Mouse (Mus musculus): ENCODE results near the gene Klhl11. TPM values are rescaled to one million over a fixed set of nuclear protein-coding genes. Genes with fewer than 3 reads are reported as not detected.

Gene Klhl11
- total RNA-seq, 1 experiment: 43.3 TPM

DNA sequence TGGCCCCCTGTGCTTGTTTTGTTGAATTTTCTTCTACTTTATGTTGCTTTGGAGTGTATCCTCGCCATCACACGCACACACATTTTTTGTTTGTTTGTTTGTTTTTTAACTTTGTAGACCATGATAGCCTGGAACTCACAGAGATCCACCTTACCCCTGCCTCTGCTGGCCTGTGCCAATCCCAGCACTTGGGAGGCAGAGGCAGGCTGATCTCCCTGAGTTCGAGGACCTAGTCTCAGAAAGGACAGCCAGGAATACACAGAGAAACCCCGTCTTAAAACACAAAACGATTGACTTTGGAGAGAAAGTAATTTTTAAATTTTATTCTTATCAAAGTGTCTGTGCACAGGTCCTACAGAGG, 374 bp upstream of the Klhl11 start:
- TF ChIP-seq MAFK (IDR thresholded peaks at IDR 0.05; ENCODE audit: insufficient read depth, low read depth, low read length) (no peak), HCFC1 (IDR thresholded peaks at IDR 0.05; ENCODE audit: borderline replicate concordance, insufficient read depth, low read length) (no peak), ZNF384 (IDR thresholded peaks at IDR 0.05; ENCODE audit: low read depth, low read length) (no peak), ZC3H11A (IDR thresholded peaks at IDR 0.05; ENCODE audit: borderline replicate concordance, low read depth, low read length) (no peak)
- Histone ChIP-seq H3K4me3 (ENCODE audit: insufficient read depth in 1 of 2, low read depth in 1 of 2, low read length in 2 of 2, poor library complexity in 1 of 2, severe bottlenecking in 1 of 2) (peak overlapping the region in 1 of 2 experiments; percentile 47; a peak in 2 of 4 replicates), H3K27ac (ENCODE audit: insufficient read depth, low read depth, low read length, poor library complexity, severe bottlenecking) (no peak overlapping the region), H3K9me3 (ENCODE audit: control insufficient read depth, insufficient read depth, low read depth, low read length) (no peaks in the 10 kb centered on the region), H3K9ac (ENCODE audit: insufficient read depth, low read depth, low read length, poor library complexity, severe bottlenecking) (no peak overlapping the region), H3K36me3 (ENCODE audit: control insufficient read depth, insufficient read depth, low read length, poor library complexity, severe bottlenecking) (peaks cover 6% of the 10 kb centered on the region), H3K4me1 (ENCODE audit: control insufficient read depth in 2 of 2, insufficient read depth in 2 of 2, low read length in 2 of 2, poor library complexity in 1 of 2) (peaks cover 0 to 2% of the 10 kb centered on the region in 2 experiments; a peak in 1 of 4 replicates)
- in situ Hi-C loops (cut with MboI; ENCODE audit: low sequenced_read_pairs in 2 of 2, unreplicated experiment in 2 of 2): no loop called here
- DNase-seq (ENCODE audit: low read depth, low spot score): no peak

DNA sequence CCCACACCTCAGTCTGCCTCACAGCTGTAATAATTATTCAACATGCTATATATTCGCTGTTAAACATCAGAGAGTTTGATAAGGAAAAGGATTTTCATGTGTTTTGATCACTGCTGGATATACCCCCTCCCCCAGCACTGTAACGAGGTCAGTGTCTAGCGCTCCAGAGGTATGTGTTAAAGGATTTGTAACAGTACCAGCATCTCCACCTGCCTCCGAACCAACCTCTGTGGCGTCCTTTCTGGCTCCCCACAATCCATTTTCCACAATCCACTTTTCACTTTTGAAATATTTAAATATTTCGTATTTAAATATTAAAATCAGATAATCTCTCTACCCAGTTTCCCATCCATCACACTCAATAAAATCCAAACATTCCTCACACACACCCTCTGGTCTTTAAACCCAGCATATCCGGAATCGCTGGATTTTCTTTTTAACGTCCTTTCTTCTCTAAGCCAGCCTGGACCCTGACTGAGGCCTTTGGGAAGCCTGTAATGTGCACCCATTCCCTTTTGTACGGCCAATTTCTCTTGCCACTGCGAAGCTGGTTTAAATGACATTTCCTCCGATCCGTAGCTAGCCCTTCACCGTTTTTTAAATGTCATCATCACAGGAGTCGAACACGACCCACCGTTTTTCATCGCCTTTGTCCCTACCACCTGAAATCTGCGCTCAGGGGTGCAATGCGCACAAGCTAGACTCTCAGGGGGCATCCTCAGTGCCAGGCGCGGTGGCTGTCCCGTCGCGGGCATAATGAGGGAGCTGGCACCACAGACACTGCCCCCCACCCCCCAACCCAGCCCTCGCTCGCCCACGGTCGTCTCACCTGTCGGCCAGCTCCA, 967 bp downstream of the Klhl11 start:
- H3K27ac ChIP-seq (ENCODE audit: insufficient read depth, low read depth, low read length, poor library complexity, severe bottlenecking): no peak overlapping the region
- H3K9me3 ChIP-seq (ENCODE audit: control insufficient read depth, insufficient read depth, low read depth, low read length): no peaks in the 10 kb centered on the region
- peaks cover 0 to 2% of the 10 kb centered on the region in 2 experiments; a peak in 1 of 4 replicates for H3K4me1 ChIP-seq (ENCODE audit: control insufficient read depth in 2 of 2, insufficient read depth in 2 of 2, low read length in 2 of 2, poor library complexity in 1 of 2)
- in situ Hi-C loops (cut with MboI; ENCODE audit: low sequenced_read_pairs in 2 of 2, unreplicated experiment in 2 of 2): no loop called here
- no peak for TF ChIP-seq ZC3H11A (IDR thresholded peaks at IDR 0.05; ENCODE audit: borderline replicate concordance, low read depth, low read length)
- TF ChIP-seq CHD2 (IDR thresholded peaks at IDR 0.05; ENCODE audit: low read depth, low read length): no peak
- TF ChIP-seq MAFK (IDR thresholded peaks at IDR 0.05; ENCODE audit: insufficient read depth, low read depth, low read length): no peak
- TF ChIP-seq HCFC1 (IDR thresholded peaks at IDR 0.05; ENCODE audit: borderline replicate concordance, insufficient read depth, low read length): no peak
- TF ChIP-seq ZNF384 (IDR thresholded peaks at IDR 0.05; ENCODE audit: low read depth, low read length): no peak
- DNase-seq (ENCODE audit: low read depth, low spot score): no peak
- H3K4me3 ChIP-seq (ENCODE audit: insufficient read depth in 1 of 2, low read depth in 1 of 2, low read length in 2 of 2, poor library complexity in 1 of 2, severe bottlenecking in 1 of 2): peak overlapping the region; percentile 90 to 98
- H3K9ac ChIP-seq (ENCODE audit: insufficient read depth, low read depth, low read length, poor library complexity, severe bottlenecking): peak overlapping the region; percentile 90
- H3K36me3 ChIP-seq (ENCODE audit: control insufficient read depth, insufficient read depth, low read length, poor library complexity, severe bottlenecking): peaks cover 3% of the 10 kb centered on the region; the same call in 1 of the 2 replicates

DNA sequence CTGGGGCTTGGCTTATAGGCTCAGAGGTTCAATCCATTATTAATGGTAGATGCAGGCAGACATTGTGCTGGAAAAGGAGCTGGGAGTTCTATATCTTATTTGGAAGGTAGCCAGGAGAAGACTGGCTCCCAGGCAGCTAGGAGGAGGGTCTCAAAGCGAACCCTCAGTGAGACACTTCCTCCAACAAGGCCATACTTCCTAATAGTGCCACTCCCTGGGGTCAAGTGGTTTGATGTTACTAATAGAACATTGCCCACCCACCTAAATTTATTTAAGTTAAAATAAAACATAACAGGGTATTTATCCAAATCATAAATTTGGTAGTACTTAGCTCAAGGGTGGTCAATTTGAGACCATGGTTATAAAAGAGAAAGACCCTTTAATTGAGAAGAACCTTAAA, 6.7 kb downstream of the Klhl11 start:
- H3K9ac ChIP-seq (ENCODE audit: insufficient read depth, low read depth, low read length, poor library complexity, severe bottlenecking): no peak overlapping the region
- peaks cover 13% of the 10 kb centered on the region; the same call in 1 of the 2 replicates for H3K36me3 ChIP-seq (ENCODE audit: control insufficient read depth, insufficient read depth, low read length, poor library complexity, severe bottlenecking)
- no peak overlapping the region for H3K4me3 ChIP-seq (ENCODE audit: insufficient read depth in 1 of 2, low read depth in 1 of 2, low read length in 2 of 2, poor library complexity in 1 of 2, severe bottlenecking in 1 of 2)
- H3K9me3 ChIP-seq (ENCODE audit: control insufficient read depth, insufficient read depth, low read depth, low read length): no peaks in the 10 kb centered on the region
- no peak overlapping the region for H3K27ac ChIP-seq (ENCODE audit: insufficient read depth, low read depth, low read length, poor library complexity, severe bottlenecking)
- no peak for DNase-seq (ENCODE audit: low read depth, low spot score)
- peaks cover 0 to under 1% of the 10 kb centered on the region in 2 experiments; a peak in 1 of 4 replicates for H3K4me1 ChIP-seq (ENCODE audit: control insufficient read depth in 2 of 2, insufficient read depth in 2 of 2, low read length in 2 of 2, poor library complexity in 1 of 2)
- in situ Hi-C loops (cut with MboI; ENCODE audit: low sequenced_read_pairs in 2 of 2, unreplicated experiment in 2 of 2): no loop called here
- no peak for TF ChIP-seq ZNF384 (IDR thresholded peaks at IDR 0.05; ENCODE audit: low read depth, low read length)
- TF ChIP-seq HCFC1 (IDR thresholded peaks at IDR 0.05; ENCODE audit: borderline replicate concordance, insufficient read depth, low read length): no peak
- TF ChIP-seq ZC3H11A (IDR thresholded peaks at IDR 0.05; ENCODE audit: borderline replicate concordance, low read depth, low read length): no peak
- no peak for TF ChIP-seq CHD2 (IDR thresholded peaks at IDR 0.05; ENCODE audit: low read depth, low read length)
- TF ChIP-seq MAFK (IDR thresholded peaks at IDR 0.05; ENCODE audit: insufficient read depth, low read depth, low read length): no peak

DNA sequence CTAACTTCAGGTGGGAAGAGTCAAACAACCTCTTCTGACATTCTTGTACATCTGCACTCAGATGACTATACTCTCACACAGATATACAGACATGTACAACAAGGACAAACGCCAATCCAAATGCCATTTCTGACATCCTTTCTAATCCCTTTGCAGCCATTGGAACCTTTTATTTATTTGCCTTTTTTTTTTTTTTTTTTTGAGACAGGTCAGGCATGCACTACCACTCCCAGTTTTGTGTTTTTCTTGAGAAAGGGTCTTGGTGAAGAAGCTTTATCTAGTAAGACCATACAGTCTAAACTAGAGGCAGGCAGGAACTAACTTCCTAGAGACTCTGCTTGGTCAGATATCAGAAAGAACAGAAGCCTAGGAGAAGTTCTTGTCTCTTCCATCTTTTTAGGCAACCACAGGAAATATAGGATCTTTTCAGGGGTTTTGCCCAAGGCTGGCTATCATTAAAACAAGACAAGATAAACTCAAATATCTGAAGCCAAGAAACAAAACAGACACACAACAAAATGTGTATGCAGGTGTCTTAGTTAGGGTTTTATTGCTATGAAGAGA, 7.2 kb downstream of the Klhl11 start:
- Histone ChIP-seq H3K27ac (ENCODE audit: insufficient read depth, low read depth, low read length, poor library complexity, severe bottlenecking) (no peak overlapping the region), H3K4me1 (ENCODE audit: control insufficient read depth in 2 of 2, insufficient read depth in 2 of 2, low read length in 2 of 2, poor library complexity in 1 of 2) (no peaks in the 10 kb centered on the region), H3K9ac (ENCODE audit: insufficient read depth, low read depth, low read length, poor library complexity, severe bottlenecking) (no peak overlapping the region), H3K4me3 (ENCODE audit: insufficient read depth in 1 of 2, low read depth in 1 of 2, low read length in 2 of 2, poor library complexity in 1 of 2, severe bottlenecking in 1 of 2) (no peak overlapping the region), H3K36me3 (ENCODE audit: control insufficient read depth, insufficient read depth, low read length, poor library complexity, severe bottlenecking) (peaks cover 13% of the 10 kb centered on the region; the same call in 1 of the 2 replicates), H3K9me3 (ENCODE audit: control insufficient read depth, insufficient read depth, low read depth, low read length) (no peaks in the 10 kb centered on the region)
- DNase-seq (ENCODE audit: low read depth, low spot score): no peak
- in situ Hi-C loops (cut with MboI; ENCODE audit: low sequenced_read_pairs in 2 of 2, unreplicated experiment in 2 of 2): no loop called here
- TF ChIP-seq MAFK (IDR thresholded peaks at IDR 0.05; ENCODE audit: insufficient read depth, low read depth, low read length) (no peak), ZNF384 (IDR thresholded peaks at IDR 0.05; ENCODE audit: low read depth, low read length) (no peak), ZC3H11A (IDR thresholded peaks at IDR 0.05; ENCODE audit: borderline replicate concordance, low read depth, low read length) (no peak), HCFC1 (IDR thresholded peaks at IDR 0.05; ENCODE audit: borderline replicate concordance, insufficient read depth, low read length) (no peak), CHD2 (IDR thresholded peaks at IDR 0.05; ENCODE audit: low read depth, low read length) (no peak)

Data from ES-E14 (cell line).